Mouse (Mus musculus): ENCODE data around the gene Slc39a7.

Slc39a7 gene

GRCm38 (mm10) chr17:34031465-34032173, at the start of gene Slc39a7, which contains the start of gene Rxrb:
Slc39a7 (minus strand) TSS chr17:34031682.
Rxrb (plus strand) TSS chr17:34031812.
- DNase-seq (ENCODE audit: low spot score in 2 of 2), result peak; percentile 99 to 100

GRCm38 (mm10) chr17:34079621-34080020, 48.1 kb upstream of the Slc39a7 start:
- no peak for DNase-seq (ENCODE audit: low spot score in 2 of 2)

GRCm38 (mm10) chr17:34079002-34079401, 47.5 kb upstream of the Slc39a7 start:
- no peak for DNase-seq (ENCODE audit: low spot score in 2 of 2)

GRCm38 (mm10) chr17:34078148-34078547, 46.7 kb upstream of the Slc39a7 start:
- DNase-seq (ENCODE audit: low spot score in 2 of 2), result no peak

GRCm38 (mm10) chr17:34077549-34077948, 46.1 kb upstream of the Slc39a7 start:
- DNase-seq (ENCODE audit: low spot score in 2 of 2), result peak; percentile 70 to 87

GRCm38 (mm10) chr17:34075271-34075670, 43.8 kb upstream of the Slc39a7 start:
- peak; percentile 74 to 88 for DNase-seq (ENCODE audit: low spot score in 2 of 2)

GRCm38 (mm10) chr17:34072091-34072490, 40.6 kb upstream of the Slc39a7 start:
- no peak for DNase-seq (ENCODE audit: low spot score in 2 of 2)

- no peak for DNase-seq (ENCODE audit: low spot score in 2 of 2)
These were observed 37.4 kb upstream of the Slc39a7 start for GRCm38 (mm10) chr17:34068864-34069263.

GRCm38 (mm10) chr17:34057224-34057623, 25.7 kb upstream of the Slc39a7 start:
- no peak for DNase-seq (ENCODE audit: low spot score in 2 of 2)

- DNase-seq (ENCODE audit: low spot score in 2 of 2), result no peak
These were observed 16.0 kb upstream of the Slc39a7 start for GRCm38 (mm10) chr17:34047404-34048050.

GRCm38 (mm10) chr17:34045941-34046340, 14.5 kb upstream of the Slc39a7 start:
- no peak for DNase-seq (ENCODE audit: low spot score in 2 of 2)

- DNase-seq (ENCODE audit: low spot score in 2 of 2), result no peak
These were observed 8.3 kb upstream of the Slc39a7 start for GRCm38 (mm10) chr17:34039562-34040450.

GRCm38 (mm10) chr17:34038878-34039561, 7.5 kb upstream of the Slc39a7 start, which contains the start of gene Col11a2:
Col11a2 (plus strand) TSS chr17:34039437.
- no peak for DNase-seq (ENCODE audit: low spot score in 2 of 2)

GRCm38 (mm10) chr17:34038440-34038839, 7.0 kb upstream of the Slc39a7 start:
- no peak for DNase-seq (ENCODE audit: low spot score in 2 of 2)

- DNase-seq (ENCODE audit: low spot score in 2 of 2), result no peak
These were observed 5.8 kb upstream of the Slc39a7 start for GRCm38 (mm10) chr17:34037241-34037640.

GRCm38 (mm10) chr17:34036647-34037046, 5.2 kb upstream of the Slc39a7 start:
- no peak for DNase-seq (ENCODE audit: low spot score in 2 of 2)

- no peak for DNase-seq (ENCODE audit: low spot score in 2 of 2)
These were observed 4.0 kb upstream of the Slc39a7 start for GRCm38 (mm10) chr17:34035517-34035916.

GRCm38 (mm10) chr17:34034064-34034463, 2.6 kb upstream of the Slc39a7 start:
- peak; percentile 80 to 95 for DNase-seq (ENCODE audit: low spot score in 2 of 2)

GRCm38 (mm10) chr17:34033441-34033840, 2.0 kb upstream of the Slc39a7 start:
- DNase-seq (ENCODE audit: low spot score in 2 of 2), result no peak

- no peak for DNase-seq (ENCODE audit: low spot score in 2 of 2)
These were observed 1.3 kb upstream of the Slc39a7 start for GRCm38 (mm10) chr17:34032806-34033205.

GRCm38 (mm10) chr17:34032174-34032632, 721 bp upstream of the Slc39a7 start:
- DNase-seq (ENCODE audit: low spot score in 2 of 2), result peak; percentile 78 to 90
